Mouse (Mus musculus) forebrain, embryonic 10.5 days (tissue): Measurements from ENCODE around the gene Uqcc3. TPM values are rescaled to one million over a fixed set of nuclear protein-coding genes. Genes with fewer than 3 reads are reported as not detected.
"Not testable (repeated sequence)": the region's sequence is repeated elsewhere in the genome, so short reads cannot be mapped to it uniquely, and the experiment has no call there.

Source experiments
- DNase-seq: peaks from one replicate; pipeline ENCODE4 v3.0.0-alpha.2; 2017; ENCODE audit warnings: low spot score; ENCODE audit errors: extremely low spot score
- H3K27ac ChIP-seq: fragments of 300-500 bp; sonication (generic); 2 replicates; pipeline ENCODE4 v1.5.1; 2016; ENCODE audit warnings: mild to moderate bottlenecking
- H3K27me3 ChIP-seq: fragments of 300-500 bp; sonication (generic); 2 replicates; pipeline ENCODE4 v1.6.1; 2016; ENCODE audit warnings: mild to moderate bottlenecking; ENCODE audit not compliant: poor library complexity, severe bottlenecking
- H3K36me3 ChIP-seq: fragments of 300-500 bp; sonication (generic); replicated peaks from 2 replicates; pipeline ENCODE4 v1.6.1; 2016; ENCODE audit warnings: mild to moderate bottlenecking, moderate library complexity
- H3K4me1 ChIP-seq: fragments of 300-500 bp; sonication (generic); 2 replicates; pipeline ENCODE4 v1.6.1; 2016
- H3K4me3 ChIP-seq: fragments of 300-500 bp; sonication (generic); 2 replicates; pipeline ENCODE4 v1.5.1; 2016; ENCODE audit warnings: mild to moderate bottlenecking, moderate library complexity
- H3K9me3 ChIP-seq: fragments of 300-500 bp; sonication (generic); 2 replicates; pipeline ENCODE4 v1.6.1; 2016; ENCODE audit warnings: mild to moderate bottlenecking, moderate library complexity
- WGBS: fragments of 180-500 bp; shearing (Covaris S2); methylation state at CpG from one replicate; pipeline ENCODE4 v1.1.7; 2016; 5-methylcytosine and 5-hydroxymethylcytosine counted together
- microRNA-seq: library from miRNA; unstranded; fragments of <30 nt; microRNA quantifications from one replicate; pipeline ENCODE4, GENCODE M21; 2017
- polyA plus RNA-seq: library from polyadenylated mRNA; unstranded; fragments of >200 nt; fragmentation: Nextera tagmentation; extraction: Ambion mirVana; gene quantifications from 2 replicates; pipeline ENCODE4 v1.2.1, GENCODE M21; 2016

The Uqcc3 gene
- polyA plus RNA-seq, 1 experiment from 2014 or later: 55.5 TPM

DNA sequence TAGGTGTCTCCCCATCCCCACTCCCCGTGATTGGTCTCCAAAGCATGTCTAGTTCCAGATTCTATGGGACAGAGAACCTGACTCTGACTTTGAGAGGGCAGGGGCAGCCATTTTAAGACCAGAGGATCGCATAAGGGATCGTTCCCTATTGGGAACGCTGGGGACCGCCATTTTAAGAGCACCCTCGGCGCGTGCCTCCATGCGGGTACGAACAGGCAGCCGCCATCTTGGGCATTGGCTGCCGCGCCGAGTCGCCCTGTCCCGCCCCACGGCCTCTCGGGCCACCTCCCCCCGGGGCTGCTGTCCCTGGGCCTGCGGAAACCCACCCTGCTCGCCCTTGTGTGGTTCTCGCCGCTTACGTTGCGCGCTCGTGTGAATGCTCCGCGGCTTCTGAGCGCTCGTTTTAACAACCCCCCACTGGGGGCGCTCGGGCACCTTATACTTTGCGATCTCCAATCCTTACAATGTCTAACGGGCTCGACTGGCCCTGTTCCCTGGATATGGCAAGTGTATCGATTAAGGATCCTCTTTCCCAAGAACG lies 43.4 kb downstream of the Uqcc3 start, which contains the start of gene Bscl2:
Bscl2 (plus strand) TSS at position 217 of the 541 bp plus-strand sequence.
- H3K27me3 ChIP-seq: no peaks in the 10 kb centered on the region
- peak within 1 kb of the TSS; percentile 97 for H3K27ac ChIP-seq
- H3K9me3 ChIP-seq: no peaks in the 10 kb centered on the region
- peaks cover 46% of the 10 kb centered on the region for H3K4me1 ChIP-seq
- WGBS: 1% methylated on average over 38 of the region's 38 CpGs
- DNase-seq: peak; percentile 84
- peak within 1 kb of the TSS; percentile 61 for H3K4me3 ChIP-seq
- H3K36me3 ChIP-seq: peaks cover 59% of the 10 kb centered on the region

DNA sequence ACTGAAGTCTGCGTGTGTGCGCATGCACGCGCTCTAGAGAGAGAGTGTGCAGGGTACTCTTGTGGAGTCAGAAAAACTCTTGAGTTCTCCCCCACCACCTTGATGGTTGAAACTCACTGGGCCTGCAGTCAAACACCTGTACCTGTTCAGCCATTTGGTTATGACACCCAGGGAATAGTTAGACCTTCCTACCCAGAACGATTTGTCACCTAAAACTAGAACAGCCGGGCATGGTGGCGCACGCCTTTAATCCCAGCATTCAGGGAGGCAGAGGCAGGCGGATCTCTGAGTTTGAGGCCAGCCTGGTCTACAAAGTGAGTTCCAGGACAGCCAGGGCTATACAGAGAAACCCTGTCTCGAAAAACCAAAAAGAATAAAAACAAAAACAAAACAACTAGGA lies 44.4 kb downstream of the Uqcc3 start:
- not testable (repeated sequence) for H3K9me3 ChIP-seq, DNase-seq, H3K27me3 ChIP-seq, H3K4me3 ChIP-seq
- Histone ChIP-seq H3K4me1 (peaks cover 45% of the 10 kb centered on the region), H3K27ac (peak overlapping the region; percentile 97; the same call in 1 of the 2 replicates), H3K36me3 (peaks cover 61% of the 10 kb centered on the region)
- 98% methylated on average over 10 of the region's 10 CpGs for WGBS

- WGBS: 91% methylated on average over 4 of the region's 4 CpGs
- no peaks in the 10 kb centered on the region for H3K9me3 ChIP-seq
- H3K27me3 ChIP-seq: no peaks in the 10 kb centered on the region
- H3K27ac ChIP-seq: no peak overlapping the region
- no peak for DNase-seq
- peaks cover 89% of the 10 kb centered on the region for H3K36me3 ChIP-seq
- H3K4me3 ChIP-seq: no peak overlapping the region
- peaks cover 12% of the 10 kb centered on the region for H3K4me1 ChIP-seq
Measured at GRCm38 (mm10) chr19:8832971-8833370, 47.8 kb downstream of the Uqcc3 start.

DNA sequence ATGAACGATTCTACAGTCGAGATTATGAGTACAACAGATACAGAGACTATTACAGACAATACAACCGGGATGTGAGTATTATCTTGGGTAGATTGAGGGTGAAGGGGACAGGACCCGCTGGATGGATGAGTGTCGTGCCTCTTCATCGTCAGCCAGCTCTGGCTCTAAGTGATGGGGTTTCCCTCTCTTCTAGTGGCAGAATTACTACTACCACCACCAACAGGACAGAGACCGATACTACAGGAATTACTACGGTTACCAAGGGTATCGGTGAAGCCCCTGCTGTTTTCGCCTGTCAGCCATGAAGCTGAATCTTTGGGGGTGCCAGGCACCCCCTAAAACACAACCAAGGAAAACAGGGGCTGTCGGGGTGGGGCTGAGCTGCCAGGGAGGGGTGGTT lies 49.5 kb downstream of the Uqcc3 start:
- Histone ChIP-seq H3K9me3 (no peaks in the 10 kb centered on the region), H3K4me1 (no peaks in the 10 kb centered on the region), H3K36me3 (peaks cover 100% of the 10 kb centered on the region), H3K4me3 (no peak overlapping the region), H3K27me3 (no peaks in the 10 kb centered on the region), H3K27ac (no peak overlapping the region)
- 85% methylated on average over 11 of the region's 11 CpGs for WGBS
- DNase-seq: no peak

DNA sequence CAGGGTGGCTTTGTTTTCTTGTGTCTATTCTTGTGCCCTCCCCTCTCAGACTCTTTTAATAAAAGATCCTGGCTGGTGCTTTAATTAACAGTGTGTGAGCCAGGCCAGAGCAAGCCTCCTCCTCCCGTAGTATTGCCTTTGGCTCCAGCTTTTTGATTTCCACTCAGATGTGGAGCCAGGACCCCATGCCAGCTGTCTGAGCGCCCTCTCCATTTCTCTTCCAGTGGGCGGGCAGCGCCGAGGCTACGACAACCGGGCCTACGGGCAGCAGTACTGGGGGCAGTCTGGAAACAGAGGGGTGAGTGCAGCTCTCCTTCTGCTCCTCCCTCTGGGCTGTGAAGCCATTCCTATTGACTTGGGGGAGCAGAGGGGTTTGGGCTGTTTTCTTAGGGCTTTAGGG lies 50.1 kb downstream of the Uqcc3 start:
- Histone ChIP-seq H3K36me3 (peaks cover 100% of the 10 kb centered on the region), H3K27me3 (no peaks in the 10 kb centered on the region), H3K27ac (no peak overlapping the region), H3K9me3 (no peaks in the 10 kb centered on the region), H3K4me3 (no peak overlapping the region), H3K4me1 (no peaks in the 10 kb centered on the region)
- 95% methylated on average over 8 of the region's 8 CpGs for WGBS
- no peak for DNase-seq

Small RNA genes lying within 50 kb of the gene (microRNA-seq; reads per million reads assigned to microRNA genes)
- gene Mir5136: not detected

Other genes starting within 250 kb of the Uqcc3 start
- gene Chrm1, start 217.1 kb downstream of the Uqcc3 start, polyA plus RNA-seq: not detected in 2 replicates
- 136 and 149 TPM in 2 replicates for gene Slc3a2, start 157.6 kb downstream of the Uqcc3 start, polyA plus RNA-seq
- 120 and 126 TPM in 2 replicates for gene Wdr74, start 145.1 kb downstream of the Uqcc3 start, polyA plus RNA-seq
- gene 1700092M07Rik, start 140.2 kb downstream of the Uqcc3 start, polyA plus RNA-seq: 3.4 and 3.7 TPM in 2 replicates
- gene Stx5a, start 139.5 kb downstream of the Uqcc3 start, polyA plus RNA-seq: 86.8 and 87.8 TPM in 2 replicates
- gene Nxf1, start 123.8 kb downstream of the Uqcc3 start, polyA plus RNA-seq: 254 and 275 TPM in 2 replicates
- gene Tmem223, start 109.9 kb downstream of the Uqcc3 start, polyA plus RNA-seq: 170 TPM in 2 replicates
- gene Tmem179b, start 106.5 kb downstream of the Uqcc3 start, polyA plus RNA-seq: 47.4 and 49.5 TPM in 2 replicates
- gene Taf6l, start 94.5 kb downstream of the Uqcc3 start, polyA plus RNA-seq: 48.6 and 49.4 TPM in 2 replicates
- 173 and 180 TPM in 2 replicates for gene Polr2g, start 82.3 kb downstream of the Uqcc3 start, polyA plus RNA-seq
- 6.6 and 6.8 TPM in 2 replicates for gene Zbtb3, start 78.4 kb downstream of the Uqcc3 start, polyA plus RNA-seq
- gene Ttc9c, start 61.6 kb downstream of the Uqcc3 start, polyA plus RNA-seq: 82.5 and 85.5 TPM in 2 replicates
- 4.9 and 5.4 TPM in 2 replicates for gene Hnrnpul2, start 60.9 kb downstream of the Uqcc3 start, polyA plus RNA-seq
- gene AC129217.1, start 51.1 kb downstream of the Uqcc3 start, polyA plus RNA-seq: not detected in 2 replicates
- gene Bscl2, start 43.5 kb downstream of the Uqcc3 start, polyA plus RNA-seq: 47.0 and 48.0 TPM in 2 replicates
- gene Gng3, start 41.7 kb downstream of the Uqcc3 start, polyA plus RNA-seq: 27.8 and 31.7 TPM in 2 replicates
- gene Lrrn4cl, start 30.2 kb downstream of the Uqcc3 start, polyA plus RNA-seq: 0.36 and 0.99 TPM in 2 replicates
- gene Ubxn1, start 9.4 kb downstream of the Uqcc3 start, polyA plus RNA-seq: 208 and 212 TPM in 2 replicates
- 125 and 130 TPM in 2 replicates for gene Lbhd1, start 2.8 kb upstream of the Uqcc3 start, polyA plus RNA-seq
- not detected in 2 replicates for gene Gm49403, start 3.0 kb upstream of the Uqcc3 start, polyA plus RNA-seq
- 178 and 183 TPM in 2 replicates for gene 1810009A15Rik, start 7.9 kb upstream of the Uqcc3 start, polyA plus RNA-seq
- 0.20 and 0.37 TPM in 2 replicates for gene Gm49416, start 8.0 kb upstream of the Uqcc3 start, polyA plus RNA-seq
- 59.9 and 61.4 TPM in 2 replicates for gene Ints5, start 12.1 kb upstream of the Uqcc3 start, polyA plus RNA-seq
- gene Ganab, start 17.1 kb upstream of the Uqcc3 start, polyA plus RNA-seq: 118 and 121 TPM in 2 replicates
- 49.6 and 52.2 TPM in 2 replicates for gene B3gat3, start 39.5 kb upstream of the Uqcc3 start, polyA plus RNA-seq
- gene Rom1, start 48.4 kb upstream of the Uqcc3 start, polyA plus RNA-seq: 3.7 and 3.9 TPM in 2 replicates
- 24.0 and 25.7 TPM in 2 replicates for gene Eml3, start 48.6 kb upstream of the Uqcc3 start, polyA plus RNA-seq
- gene Mta2, start 61.0 kb upstream of the Uqcc3 start, polyA plus RNA-seq: 202 and 206 TPM in 2 replicates
- gene Tut1, start 72.9 kb upstream of the Uqcc3 start, polyA plus RNA-seq: 40.2 and 49.1 TPM in 2 replicates
- 559 and 563 TPM in 2 replicates for gene Eef1g, start 86.1 kb upstream of the Uqcc3 start, polyA plus RNA-seq
- 6.5 and 7.1 TPM in 2 replicates for gene Ahnak, start 108.4 kb upstream of the Uqcc3 start, polyA plus RNA-seq
- gene Scgb1a1, start 207.0 kb upstream of the Uqcc3 start, polyA plus RNA-seq: not detected in 2 replicates